Mouse (Mus musculus): ENCODE results near the gene Mettl7a1. TPM values are rescaled to one million over a fixed set of nuclear protein-coding genes. Genes with fewer than 3 reads are reported as not detected.
"Not testable (repeated sequence)": the region's sequence is repeated elsewhere in the genome, so short reads cannot be mapped to it uniquely, and the experiment has no call there.

Gene Mettl7a1
- total RNA-seq, 2 experiments from 2014 or later = 17.7 to 49.5 TPM

GRCm38 (mm10) chr15:100337847-100338246 lies 33.9 kb downstream of the Mettl7a1 start:
- peak; percentile 91 for ATAC-seq (replicated peaks; ENCODE audit: poor library complexity)

- not testable (repeated sequence) for ATAC-seq (replicated peaks; ENCODE audit: poor library complexity)
Observed at GRCm38 (mm10) chr15:100341314-100341980, 37.5 kb downstream of the Mettl7a1 start.

GRCm38 (mm10) chr15:100345484-100345883 lies 41.5 kb downstream of the Mettl7a1 start:
- ATAC-seq (replicated peaks; ENCODE audit: poor library complexity) = no peak

GRCm38 (mm10) chr15:100346761-100347160 lies 42.8 kb downstream of the Mettl7a1 start:
- ATAC-seq (replicated peaks; ENCODE audit: poor library complexity) = no peak

- no peak for ATAC-seq (replicated peaks; ENCODE audit: poor library complexity)
Observed at GRCm38 (mm10) chr15:100349496-100349895, 45.6 kb downstream of the Mettl7a1 start.

- ATAC-seq (replicated peaks; ENCODE audit: poor library complexity) = no peak
Observed at GRCm38 (mm10) chr15:100351501-100352060, 47.6 kb downstream of the Mettl7a1 start.

- no peak for ATAC-seq (replicated peaks; ENCODE audit: poor library complexity)
Observed at GRCm38 (mm10) chr15:100352711-100353250, 48.8 kb downstream of the Mettl7a1 start, which contains the start of the genes Methig1 and Mettl7a2. TSS of gene Methig1 (plus strand) at chr15:100353149. TSS of gene Mettl7a2 (plus strand) at chr15:100353200.

GRCm38 (mm10) chr15:100353399-100353798 lies 49.5 kb downstream of the Mettl7a1 start:
- ATAC-seq (replicated peaks; ENCODE audit: poor library complexity) = 0 out of 2 replicates have a peak, but pooled peaks have one; percentile 23

GRCm38 (mm10) chr15:100355876-100356275 lies 51.9 kb downstream of the Mettl7a1 start:
- no peak for ATAC-seq (replicated peaks; ENCODE audit: poor library complexity)

GRCm38 (mm10) chr15:100364242-100364641 lies 60.3 kb downstream of the Mettl7a1 start, which contains the start of gene Higd1c:
TSS of gene Higd1c (plus strand) at chr15:100364542.
- no peak for ATAC-seq (replicated peaks; ENCODE audit: poor library complexity)

GRCm38 (mm10) chr15:100365967-100366366 lies 62.0 kb downstream of the Mettl7a1 start:
- not testable (repeated sequence) for ATAC-seq (replicated peaks; ENCODE audit: poor library complexity)

GRCm38 (mm10) chr15:100367119-100367518 lies 63.2 kb downstream of the Mettl7a1 start:
- no peak for ATAC-seq (replicated peaks; ENCODE audit: poor library complexity)

GRCm38 (mm10) chr15:100375066-100375465 lies 71.1 kb downstream of the Mettl7a1 start:
- ATAC-seq (replicated peaks; ENCODE audit: poor library complexity) = peak; percentile 70

GRCm38 (mm10) chr15:100377847-100378505 lies 74.0 kb downstream of the Mettl7a1 start:
- ATAC-seq (replicated peaks; ENCODE audit: poor library complexity) = peak; percentile 85

Other genes starting within 250 kb of the Mettl7a1 start
- 92.3 and 95.8 TPM in 2 replicates for gene Atf1, start 76.3 kb upstream of the Mettl7a1 start, total RNA-seq (2015)
- gene Atf1, start 76.3 kb upstream of the Mettl7a1 start, total RNA-seq (2017) = 65.7 and 80.7 TPM in 2 replicates
- gene Tmprss12, start 23.3 kb upstream of the Mettl7a1 start, total RNA-seq (2015) = not detected in 2 replicates
- not detected in 2 replicates for gene Tmprss12, start 23.3 kb upstream of the Mettl7a1 start, total RNA-seq (2017)
- gene Mettl7a3, start 30.8 kb downstream of the Mettl7a1 start, total RNA-seq (2015) = not detected in 2 replicates
- 0.10 TPM in 1 of 2 replicates, not detected in the other for gene Mettl7a3, start 30.8 kb downstream of the Mettl7a1 start, total RNA-seq (2017)
- gene Methig1, start 49.0 kb downstream of the Mettl7a1 start, total RNA-seq (2015) = not detected in 2 replicates
- not detected in 2 replicates for gene Methig1, start 49.0 kb downstream of the Mettl7a1 start, total RNA-seq (2017)
- gene Mettl7a2, start 49.1 kb downstream of the Mettl7a1 start, total RNA-seq (2015) = not detected in 2 replicates
- gene Mettl7a2, start 49.1 kb downstream of the Mettl7a1 start, total RNA-seq (2017) = not detected in 2 replicates
- gene Higd1c, start 60.4 kb downstream of the Mettl7a1 start, total RNA-seq (2015) = not detected in 2 replicates
- gene Higd1c, start 60.4 kb downstream of the Mettl7a1 start, total RNA-seq (2017) = not detected in 2 replicates
- not detected in 2 replicates for gene Gm5475, start 118.0 kb downstream of the Mettl7a1 start, total RNA-seq (2015)
- not detected in 2 replicates for gene Gm5475, start 118.0 kb downstream of the Mettl7a1 start, total RNA-seq (2017)
- 8.2 and 12.0 TPM in 2 replicates for gene Slc11a2, start 120.9 kb downstream of the Mettl7a1 start, total RNA-seq (2015)
- gene Slc11a2, start 120.9 kb downstream of the Mettl7a1 start, total RNA-seq (2017) = 11.0 and 14.6 TPM in 2 replicates
- gene Letmd1, start 164.9 kb downstream of the Mettl7a1 start, total RNA-seq (2015) = 35.7 and 37.2 TPM in 2 replicates
- 22.0 and 22.2 TPM in 2 replicates for gene Letmd1, start 164.9 kb downstream of the Mettl7a1 start, total RNA-seq (2017)
- 1.5 and 1.6 TPM in 2 replicates for gene Csrnp2, start 191.3 kb downstream of the Mettl7a1 start, total RNA-seq (2015)
- 1.7 and 2.7 TPM in 2 replicates for gene Csrnp2, start 191.3 kb downstream of the Mettl7a1 start, total RNA-seq (2017)
- gene Tfcp2, start 247.9 kb downstream of the Mettl7a1 start, total RNA-seq (2015) = 4.7 and 5.8 TPM in 2 replicates
- 6.0 and 9.2 TPM in 2 replicates for gene Tfcp2, start 247.9 kb downstream of the Mettl7a1 start, total RNA-seq (2017)

Measured in megakaryocyte progenitor cell, adult 5-6 weeks (primary cell).